Mouse (Mus musculus): ENCODE data around the gene Olfr102.

Olfr102 gene

DNA sequence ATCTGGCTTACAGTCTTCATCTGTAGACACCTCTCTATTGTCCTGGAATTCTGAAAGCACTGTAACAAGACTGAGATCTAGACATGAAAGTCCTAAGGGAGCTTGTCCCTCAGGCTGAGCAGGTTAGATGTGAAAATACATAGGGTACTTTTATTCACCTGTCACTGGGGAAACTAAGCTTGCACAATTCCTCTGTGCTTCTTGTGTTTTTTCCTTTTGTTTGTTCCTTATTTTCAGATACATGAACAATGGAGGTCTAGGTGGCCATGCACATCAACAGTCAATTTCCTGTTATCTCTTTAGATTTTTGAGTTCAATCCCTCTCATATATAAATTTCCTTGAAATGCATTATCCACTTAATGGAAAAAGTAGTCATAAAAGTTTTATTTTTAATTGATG is at the start of gene Olfr102:
Gene Olfr102 (minus strand): TSS at position 101 of the 400 bp plus-strand sequence.
- no peak for DNase-seq (ENCODE audit: low spot score)

DNA sequence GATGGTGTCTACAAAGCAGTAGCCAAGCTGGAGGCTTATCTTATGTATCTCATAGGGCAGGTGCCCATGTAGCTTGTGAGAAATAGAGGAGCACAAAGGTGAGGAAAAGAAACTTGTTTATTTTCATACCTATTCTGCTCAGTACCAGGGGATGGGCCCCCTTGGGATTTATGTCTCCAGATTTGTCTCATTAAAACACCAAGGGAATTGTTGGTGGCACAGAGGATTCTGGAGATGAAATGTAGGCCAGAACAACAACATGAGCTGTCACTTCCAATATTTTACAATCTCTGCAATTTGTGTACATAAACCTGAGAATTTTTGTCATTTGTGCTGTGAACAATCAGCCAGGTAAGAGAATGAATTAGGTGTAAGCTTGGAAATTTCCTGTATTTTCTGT is 42.4 kb upstream of the Olfr102 start, which contains the start of gene Olfr104-ps:
Gene Olfr104-ps (plus strand): TSS at position 301 of the 400 bp plus-strand sequence.
- no peak for DNase-seq (ENCODE audit: low spot score)

DNA sequence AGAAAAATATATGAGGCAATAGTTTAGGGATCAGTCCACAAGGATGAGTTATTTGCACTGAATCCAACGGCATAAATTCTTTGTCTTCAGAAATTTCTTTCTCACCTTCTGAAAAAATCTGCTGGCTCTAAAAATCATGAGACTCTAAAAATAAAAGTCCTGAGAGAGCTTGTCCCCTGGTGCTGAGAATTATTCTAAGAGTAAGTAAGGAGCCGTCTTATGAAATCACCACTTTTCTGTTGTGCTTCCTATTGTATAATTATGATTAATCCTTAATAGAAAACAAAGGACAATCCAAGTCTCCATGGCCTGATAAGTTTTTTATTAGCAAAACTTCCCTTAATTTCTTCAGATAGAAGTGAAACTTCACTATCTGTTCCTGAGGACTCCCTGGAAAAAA is 22.7 kb upstream of the Olfr102 start, which contains the start of gene Olfr103:
Gene Olfr103 (minus strand): TSS at position 101 of the 400 bp plus-strand sequence.
- DNase-seq (ENCODE audit: low spot score) = no peak

DNA sequence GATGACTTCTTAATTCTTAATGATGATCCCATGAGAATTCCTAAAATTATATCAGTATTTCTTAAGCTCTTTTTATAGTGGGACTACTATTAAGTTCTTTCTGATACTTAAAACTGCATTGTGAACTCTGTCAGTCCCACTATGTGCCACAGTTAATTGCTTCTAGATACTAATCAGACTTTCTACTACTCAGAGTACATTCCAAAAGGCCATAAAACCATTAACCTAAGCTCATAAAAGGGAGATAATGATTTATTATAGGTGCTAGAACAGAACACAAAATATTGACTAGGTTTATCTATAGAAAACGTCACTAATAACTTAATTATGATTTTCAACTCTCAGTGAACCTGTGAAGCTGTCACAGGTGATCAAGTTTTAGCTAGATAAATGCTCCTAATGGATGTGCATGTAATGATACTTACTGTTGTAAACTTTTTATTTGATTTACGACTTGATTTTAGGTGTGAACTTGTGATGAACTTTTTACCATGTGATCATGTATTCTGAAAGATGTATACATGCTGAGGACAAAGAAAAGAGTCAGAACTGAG is 6.6 kb downstream of the Olfr102 start:
- no peak for DNase-seq (ENCODE audit: low spot score)

DNA sequence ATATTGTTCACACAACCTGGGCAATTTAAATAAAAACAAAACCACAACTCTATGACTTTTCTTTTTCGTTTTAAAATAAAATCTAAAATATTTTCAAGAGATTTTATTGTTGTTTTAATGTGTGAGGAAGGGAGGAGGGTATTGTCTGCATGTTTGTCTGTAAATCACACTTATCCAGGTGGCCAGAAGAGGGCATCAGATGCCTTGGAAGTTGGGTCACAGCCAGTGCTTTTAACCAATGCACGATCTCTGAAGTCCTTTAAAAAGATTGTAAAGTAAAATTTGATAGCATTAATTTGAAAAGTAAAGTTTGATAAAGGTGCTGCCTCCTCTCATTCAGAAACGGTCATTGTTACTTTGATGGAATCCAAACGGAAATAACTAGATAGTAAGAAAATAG is 8.4 kb downstream of the Olfr102 start:
- no peak for DNase-seq (ENCODE audit: low spot score)

DNA sequence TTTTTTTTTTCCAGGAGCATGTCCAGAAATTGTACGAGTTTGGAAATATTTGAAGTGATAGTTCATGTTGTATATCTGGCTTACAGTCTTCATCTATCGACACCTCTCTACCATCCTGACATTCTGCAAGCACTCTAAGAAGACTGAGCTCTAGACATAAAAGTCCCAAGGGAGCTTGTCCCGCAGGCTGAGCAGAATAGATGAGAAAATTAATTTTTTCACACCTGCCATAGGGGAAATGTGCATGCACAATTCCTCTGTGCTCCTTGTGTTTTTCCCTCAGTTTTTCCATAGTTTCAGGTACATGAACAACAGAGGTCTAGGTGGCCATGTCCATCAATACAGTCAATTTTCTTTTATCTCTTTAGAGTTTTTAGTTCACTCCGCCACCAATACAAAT is 12.6 kb downstream of the Olfr102 start, which contains the start of gene Olfr101:
Gene Olfr101 (minus strand): TSS at position 101 of the 400 bp plus-strand sequence.
- DNase-seq (ENCODE audit: low spot score) = no peak

DNA sequence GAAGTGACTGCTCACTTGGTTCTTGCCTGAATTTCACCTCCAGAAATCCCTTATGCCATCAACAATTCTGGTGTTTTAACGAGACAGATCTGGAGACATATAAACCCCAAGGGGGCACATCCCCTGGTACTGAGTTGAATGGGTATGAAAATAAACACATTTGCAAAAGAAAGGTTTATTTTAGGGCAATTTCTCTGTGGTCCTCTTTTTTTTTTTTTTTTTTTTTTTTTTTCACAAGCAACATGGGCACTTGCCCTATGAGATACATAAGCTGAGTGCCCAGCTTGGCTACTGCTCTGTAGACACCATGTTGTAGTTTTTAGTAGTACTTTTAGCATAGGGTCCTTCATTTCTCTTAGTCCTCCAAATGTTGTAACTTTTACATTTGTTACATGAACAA is 33.5 kb downstream of the Olfr102 start, which contains the start of gene Olfr99:
Gene Olfr99 (minus strand): TSS at position 101 of the 400 bp plus-strand sequence.
- DNase-seq (ENCODE audit: low spot score) = no peak

DNA sequence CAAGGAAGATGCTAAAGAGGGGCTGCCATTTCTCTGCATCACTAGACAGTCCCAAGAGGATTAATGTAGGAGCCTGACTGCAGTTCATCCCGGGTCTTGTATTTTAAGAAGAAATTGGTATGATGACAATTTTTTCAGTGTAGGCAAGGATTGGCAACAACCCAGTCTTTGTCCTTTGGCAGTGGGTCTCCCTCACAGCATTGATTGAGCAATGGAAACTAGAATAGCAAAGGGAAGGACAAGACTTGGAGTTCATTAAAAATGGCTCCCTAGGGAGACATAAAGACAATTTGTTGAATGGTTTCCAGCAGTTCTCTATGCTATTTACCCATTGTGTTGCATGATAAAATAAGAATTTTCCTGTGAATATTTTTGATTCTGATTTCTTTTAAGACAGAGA is 36.5 kb downstream of the Olfr102 start:
- DNase-seq (ENCODE audit: low spot score) = no peak

DNA sequence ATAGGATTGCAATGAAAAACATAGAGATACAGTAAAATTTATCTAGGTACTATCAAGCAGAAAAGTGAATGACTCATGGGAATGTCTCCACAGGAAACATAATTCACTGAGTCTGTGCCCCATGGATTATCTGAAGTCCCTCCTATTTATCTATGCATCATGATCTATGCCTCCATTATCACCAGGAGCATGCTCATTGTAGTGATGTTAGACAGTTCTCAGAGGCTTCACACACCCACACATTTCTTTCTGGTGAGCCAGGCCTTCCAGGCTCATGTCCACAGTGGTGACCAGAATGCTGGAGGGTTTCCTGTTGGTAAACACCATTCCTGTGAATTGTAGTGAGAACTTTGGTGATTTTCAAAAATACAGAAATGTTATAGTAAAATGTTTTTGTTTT is 40.3 kb downstream of the Olfr102 start:
- DNase-seq (ENCODE audit: low spot score) = no peak

DNA sequence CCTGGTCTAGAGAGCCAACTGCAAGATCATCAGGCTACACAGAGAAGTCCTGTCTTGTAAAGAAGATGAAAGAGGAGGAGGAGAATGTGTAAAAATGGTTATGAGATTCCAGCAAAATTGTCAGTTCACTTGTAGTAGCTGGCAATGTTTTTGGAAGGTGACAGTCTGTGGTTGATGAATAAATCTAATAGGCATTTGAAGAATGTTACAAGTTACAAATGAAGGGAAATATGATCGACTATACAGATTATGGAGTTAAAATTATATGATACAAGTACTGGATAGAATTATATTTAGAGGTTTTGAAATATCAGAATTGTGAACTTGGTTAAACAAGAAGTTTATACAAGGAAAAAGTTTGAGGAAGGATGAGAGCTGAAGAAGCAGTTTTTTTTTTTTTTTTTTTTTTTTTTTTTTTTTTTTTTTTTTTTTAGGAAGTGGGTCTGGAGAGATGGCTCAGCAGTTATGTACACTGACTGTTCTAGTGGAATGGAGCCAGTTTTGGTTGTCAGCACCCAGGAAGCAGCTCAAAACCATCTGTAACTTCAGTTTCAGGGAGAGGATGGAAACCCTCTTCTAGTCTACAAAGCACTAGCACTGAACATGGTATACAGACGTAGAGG is 41.1 kb downstream of the Olfr102 start:
- DNase-seq (ENCODE audit: low spot score) = no peak

DNA sequence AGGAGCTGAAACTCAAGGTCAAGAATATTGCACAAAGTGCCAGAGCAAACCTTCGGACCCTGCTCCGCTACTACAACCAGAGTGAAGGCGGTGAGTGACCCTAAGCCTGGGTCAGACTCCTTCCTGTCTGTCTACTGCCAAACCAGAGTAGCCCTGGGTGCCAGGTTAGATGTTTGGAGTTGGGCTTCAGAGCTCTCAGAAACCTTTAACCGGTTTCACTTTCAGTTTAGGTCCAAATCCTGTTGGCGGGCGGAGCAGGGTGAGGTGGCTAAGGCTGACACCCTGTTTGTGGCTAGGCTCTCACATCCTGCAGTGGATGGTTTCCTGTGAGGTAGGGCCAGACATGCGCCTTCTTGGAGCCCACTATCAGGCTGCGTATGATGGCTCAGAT is 46.2 kb downstream of the Olfr102 start:
- DNase-seq (ENCODE audit: low spot score) = peak; percentile 33

DNA sequence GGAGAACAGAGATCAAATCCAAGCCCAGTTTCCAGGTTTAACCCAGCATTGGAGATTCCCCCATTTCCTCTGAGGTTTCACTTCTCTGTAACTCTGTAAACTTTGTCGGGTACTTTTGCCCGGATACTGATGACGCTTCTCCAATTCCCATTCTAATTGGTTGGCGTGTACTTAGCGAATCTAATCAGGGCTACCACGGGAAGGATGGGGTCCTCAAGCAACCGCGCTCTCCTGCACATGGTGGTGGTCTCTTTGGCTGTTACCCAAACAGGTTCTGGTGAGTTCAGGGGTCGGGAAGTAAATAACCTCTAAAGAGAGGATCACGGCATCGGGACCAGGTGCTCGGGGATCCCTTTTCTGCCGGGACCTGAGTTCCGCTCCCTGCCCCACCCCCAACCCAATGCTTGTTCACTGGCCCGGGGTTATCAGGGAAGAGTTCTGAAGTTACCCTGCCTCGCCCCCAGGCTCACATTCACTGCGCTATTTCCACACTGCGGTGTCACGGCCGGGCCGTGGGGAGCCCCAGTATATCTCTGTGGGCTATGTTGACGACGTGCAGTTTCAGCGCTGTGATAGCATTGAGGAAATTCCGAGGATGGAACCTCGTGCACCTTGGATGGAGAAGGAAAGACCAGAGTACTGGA is 46.7 kb downstream of the Olfr102 start, which contains the start of gene H2-M3:
Gene H2-M3 (plus strand): TSS at position 163 of the 644 bp plus-strand sequence.
- peak; percentile 89 for DNase-seq (ENCODE audit: low spot score)

DNA sequence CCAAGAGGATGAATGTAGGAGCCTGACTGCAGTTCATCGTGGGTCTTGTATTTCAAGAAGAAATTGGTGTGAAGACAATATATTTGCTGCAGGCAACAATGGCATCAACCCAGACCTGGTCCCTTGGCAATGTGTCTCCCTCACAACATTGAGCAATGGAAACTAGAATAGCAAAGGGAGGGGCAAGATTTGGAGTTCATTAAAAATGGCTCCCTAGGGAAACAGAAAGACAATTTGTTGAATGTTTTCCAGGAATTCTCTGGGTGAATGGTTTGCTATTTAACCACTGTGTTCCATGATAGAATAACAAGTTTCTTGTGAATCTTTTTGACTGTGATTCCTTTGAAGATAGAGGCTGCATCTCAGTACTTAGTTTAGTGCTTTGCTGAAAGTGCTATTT is 53.2 kb downstream of the Olfr102 start, which contains the start of gene Olfr98:
Gene Olfr98 (minus strand): TSS at position 124 of the 400 bp plus-strand sequence.
- no peak for DNase-seq (ENCODE audit: low spot score)
